Mouse (Mus musculus): ENCODE measurements around the gene Hoxb6. TPM values are rescaled to one million over a fixed set of nuclear protein-coding genes. Genes with fewer than 3 reads are reported as not detected.

The Hoxb6 gene
- total and polyA plus RNA-seq, 3 experiments, result 0.53 to 1.1 TPM; not detected in 1

DNA sequence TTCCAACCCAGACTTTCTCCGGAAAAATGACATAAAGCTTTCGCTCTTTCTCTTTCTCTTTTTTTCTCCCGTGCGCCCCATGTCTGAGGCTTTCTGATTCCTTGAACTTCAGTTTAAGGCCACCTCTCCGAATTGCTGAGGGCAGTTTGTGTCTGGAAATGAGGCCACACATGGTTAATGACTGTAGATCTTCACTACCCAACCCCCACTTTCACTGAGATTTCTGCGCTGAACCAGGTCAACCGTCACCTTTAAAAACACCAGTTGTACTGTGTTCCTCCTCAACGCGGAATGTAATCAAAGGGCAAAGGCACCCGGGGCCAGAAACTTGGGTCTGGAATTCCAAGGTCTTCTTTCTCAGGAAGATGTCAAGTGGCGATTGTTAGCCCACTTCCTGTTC lies 38.1 kb upstream of the Hoxb6 start:
- Histone ChIP-seq H3K79me2 (replicated peaks; ENCODE audit: control insufficient read depth, extremely low read depth, insufficient read depth, poor library complexity, severe bottlenecking) (no peaks in the 10 kb centered on the region), H3K27ac (ENCODE audit: insufficient read depth, low read depth) (no peak overlapping the region), H3K9ac (ENCODE audit: insufficient read depth, low read depth) (no peak overlapping the region), H3K27me3 (replicated peaks) (peaks cover 96% of the 10 kb centered on the region), H3K36me3 (replicated peaks in 1 of 2; ENCODE audit: control insufficient read depth in 1 of 2, insufficient read depth in 1 of 2, low read length in 1 of 2) (no peaks in the 10 kb centered on the region), H3K4me1 (ENCODE audit: control insufficient read depth in 1 of 2, insufficient read depth in 2 of 2) (peaks cover 7 to 14% of the 10 kb centered on the region in 2 experiments; a peak in 3 of 4 replicates), H3K9me3 (replicated peaks; ENCODE audit: low read length) (no peaks in the 10 kb centered on the region), H3K4me2 (ENCODE audit: insufficient read depth, low read depth, poor library complexity, severe bottlenecking) (peak overlapping the region; percentile 19; the same call in 1 of the 2 replicates), H3K4me3 (replicated peaks in 1 of 3; ENCODE audit: low read depth in 2 of 3, low read length in 2 of 3, poor library complexity in 1 of 3) (no peak overlapping the region)
- dilution Hi-C loops (cut with MboI; ENCODE audit: extremely low pct_ligation_motif_present, extremely low pct_unique_long_range_greater_than_20kb, low sequenced_read_pairs) (no loop called here), in situ Hi-C loops (cut with MboI; ENCODE audit: low pct_ligation_motif_present, low pct_unique_long_range_greater_than_20kb, low sequenced_read_pairs) (no loop called here)
- no peak for DNase-seq (ENCODE audit: extremely low read depth)
- TF ChIP-seq ZNF384 (IDR thresholded peaks at IDR 0.05; ENCODE audit: low read depth, low read length) (no peak), JUND (conservative IDR thresholded peaks at IDR 0.05; ENCODE audit: low read depth, low read length) (no peak), E2F4 (IDR thresholded peaks at IDR 0.05; ENCODE audit: insufficient replicate concordance, low read depth, low read length) (no peak), PAX5 (IDR thresholded peaks at IDR 0.05; ENCODE audit: low read length) (no peak), GABPA (IDR thresholded peaks at IDR 0.05; ENCODE audit: insufficient replicate concordance, low read depth, low read length) (no peak), CHD2 (IDR thresholded peaks at IDR 0.05; ENCODE audit: low read length) (no peak), ZC3H11A (IDR thresholded peaks at IDR 0.05; ENCODE audit: low read depth, low read length) (no peak), BHLHE40 (IDR thresholded peaks at IDR 0.05; ENCODE audit: low read depth, low read length) (no peak), NRF1 (IDR thresholded peaks at IDR 0.05; ENCODE audit: low read depth, low read length) (no peak), KAT2A (IDR thresholded peaks at IDR 0.05; ENCODE audit: insufficient replicate concordance, low read length) (no peak), TBP (conservative IDR thresholded peaks at IDR 0.05; ENCODE audit: low read depth, low read length) (no peak), ELF1 (IDR thresholded peaks at IDR 0.05; ENCODE audit: low read depth, low read length) (no peak)

DNA sequence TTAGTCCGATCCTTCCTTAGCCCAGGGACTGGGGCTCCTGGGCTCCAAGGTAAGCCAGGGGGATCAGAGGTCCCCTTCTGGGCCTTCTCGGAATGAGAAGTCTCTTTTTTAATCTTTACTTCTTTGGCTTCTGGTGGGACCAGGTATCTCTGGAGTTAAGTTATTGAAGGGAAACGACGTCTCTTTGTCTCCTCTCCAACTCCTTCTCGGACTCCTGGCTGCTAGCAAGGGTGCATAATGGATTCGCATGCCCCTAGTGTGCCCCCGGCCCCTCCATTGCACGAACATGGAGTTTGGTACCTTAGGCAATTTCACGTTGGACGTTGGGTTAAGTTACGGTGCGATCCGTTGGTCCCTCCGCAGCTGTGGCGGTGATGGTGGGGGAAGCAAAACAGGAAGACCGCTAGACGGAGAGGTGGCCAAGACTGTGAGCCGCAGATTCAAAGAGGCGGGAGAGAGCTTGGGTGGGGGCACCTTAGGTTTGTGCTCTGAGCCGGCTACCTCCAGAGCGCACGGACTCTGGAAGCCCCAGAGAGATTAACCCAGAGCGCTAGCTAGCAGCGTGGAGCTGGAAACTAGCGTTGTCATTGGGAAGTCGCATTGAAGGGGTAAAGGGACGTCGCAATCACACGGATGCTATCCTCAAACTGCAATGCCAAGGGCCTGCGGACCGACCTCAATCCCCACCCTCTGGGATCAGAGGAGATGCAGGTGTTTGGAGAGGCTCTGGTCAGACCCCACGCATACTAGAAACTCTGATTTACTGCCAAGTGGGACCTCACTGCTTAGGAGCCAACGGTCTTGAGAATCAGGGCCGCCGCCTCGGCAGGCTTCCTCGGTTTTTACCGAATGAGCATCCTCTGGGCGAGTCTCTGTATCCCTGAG lies 36.9 kb upstream of the Hoxb6 start:
- no peak for DNase-seq (ENCODE audit: extremely low read depth)
- H3K9ac ChIP-seq (ENCODE audit: insufficient read depth, low read depth), result no peak overlapping the region
- H3K9me3 ChIP-seq (replicated peaks; ENCODE audit: low read length), result no peaks in the 10 kb centered on the region
- no peak overlapping the region for H3K27ac ChIP-seq (ENCODE audit: insufficient read depth, low read depth)
- no peak overlapping the region for H3K4me2 ChIP-seq (ENCODE audit: insufficient read depth, low read depth, poor library complexity, severe bottlenecking)
- in situ Hi-C loops (cut with MboI; ENCODE audit: low pct_ligation_motif_present, low pct_unique_long_range_greater_than_20kb, low sequenced_read_pairs) (no loop called here), dilution Hi-C loops (cut with MboI; ENCODE audit: extremely low pct_ligation_motif_present, extremely low pct_unique_long_range_greater_than_20kb, low sequenced_read_pairs) (no loop called here)
- H3K79me2 ChIP-seq (replicated peaks; ENCODE audit: control insufficient read depth, extremely low read depth, insufficient read depth, poor library complexity, severe bottlenecking), result no peaks in the 10 kb centered on the region
- no peak overlapping the region for H3K4me3 ChIP-seq (replicated peaks in 1 of 3; ENCODE audit: low read depth in 2 of 3, low read length in 2 of 3, poor library complexity in 1 of 3)
- H3K36me3 ChIP-seq (replicated peaks in 1 of 2; ENCODE audit: control insufficient read depth in 1 of 2, insufficient read depth in 1 of 2, low read length in 1 of 2), result no peaks in the 10 kb centered on the region
- peaks cover 92% of the 10 kb centered on the region for H3K27me3 ChIP-seq (replicated peaks)
- H3K4me1 ChIP-seq (ENCODE audit: control insufficient read depth in 1 of 2, insufficient read depth in 2 of 2), result peaks cover 7 to 14% of the 10 kb centered on the region in 2 experiments; a peak in 3 of 4 replicates
- no peak for TF ChIP-seq E2F4 (IDR thresholded peaks at IDR 0.05; ENCODE audit: insufficient replicate concordance, low read depth, low read length)
- no peak for TF ChIP-seq CHD1 (IDR thresholded peaks at IDR 0.05; ENCODE audit: low read depth, low read length)
- no peak for TF ChIP-seq PAX5 (IDR thresholded peaks at IDR 0.05; ENCODE audit: low read length)
- TF ChIP-seq SMC3 (IDR thresholded peaks at IDR 0.05; ENCODE audit: low read depth, low read length), result no peak
- no peak for TF ChIP-seq SIN3A (IDR thresholded peaks at IDR 0.05; ENCODE audit: low read length)
- TF ChIP-seq MAX (IDR thresholded peaks at IDR 0.05; ENCODE audit: low read length), result no peak
- TF ChIP-seq TBP (conservative IDR thresholded peaks at IDR 0.05; ENCODE audit: low read depth, low read length), result no peak
- no peak for TF ChIP-seq ZKSCAN1 (IDR thresholded peaks at IDR 0.05; ENCODE audit: borderline replicate concordance, low read depth, low read length)
- no peak for TF ChIP-seq ZNF384 (IDR thresholded peaks at IDR 0.05; ENCODE audit: low read depth, low read length)
- TF ChIP-seq HCFC1 (IDR thresholded peaks at IDR 0.05; ENCODE audit: low read depth, low read length), result no peak
- TF ChIP-seq MYC (IDR thresholded peaks at IDR 0.05; ENCODE audit: low read depth, low read length), result no peak
- no peak for TF ChIP-seq EP300 (IDR thresholded peaks at IDR 0.05; ENCODE audit: low read length)
